Mouse (Mus musculus) spleen, adult 2 months (tissue): Measurements from ENCODE around the gene Tmcc2. TPM values are rescaled to one million over a fixed set of nuclear protein-coding genes. Genes with fewer than 3 reads are reported as not detected.

Experiments used
- DNase-seq, 2 experiments: peaks; one replicate each; pipeline versions ENCODE4 v3.0.0 to v3.0.0-alpha.2; 2012 to 2021; ENCODE audit warnings: low spot score in 2 of 2, low read depth in 1 of 2
- H3K27ac ChIP-seq: fragments of 200-500 bp; 2 replicates; pipeline ENCODE4 v1.5.1; 2012; ENCODE audit warnings: low read length, inconsistent platforms; ENCODE audit not compliant: insufficient read depth
- H3K27me3 ChIP-seq: fragments of 200-500 bp; 2 replicates; pipeline ENCODE4 v1.6.1; 2012; ENCODE audit warnings: mild to moderate bottlenecking, moderate library complexity, low read length, inconsistent platforms; ENCODE audit not compliant: control insufficient read depth, insufficient read depth
- H3K36me3 ChIP-seq: fragments of 200-500 bp; 2 replicates; pipeline ENCODE4 v1.6.1; 2012; ENCODE audit warnings: mild to moderate bottlenecking, low read length, inconsistent platforms; ENCODE audit not compliant: control insufficient read depth, insufficient read depth
- H3K4me1 ChIP-seq: fragments of 200-500 bp; 2 replicates; pipeline ENCODE4 v1.6.1; 2011; ENCODE audit warnings: inconsistent platforms; ENCODE audit not compliant: control insufficient read depth, insufficient read depth, insufficient read length
- H3K4me3 ChIP-seq: fragments of 200-500 bp; 2 replicates; pipeline ENCODE4 v1.5.1; 2011; ENCODE audit warnings: mild to moderate bottlenecking, inconsistent platforms; ENCODE audit not compliant: insufficient read depth, insufficient read length; ENCODE audit errors: extremely low read depth
- CTCF ChIP-seq: fragments of 200-500 bp; IDR thresholded peaks from 2 replicates; pipeline ENCODE4 v1.5.1; 2011; ENCODE audit warnings: mild to moderate bottlenecking, inconsistent platforms; ENCODE audit not compliant: insufficient read depth, insufficient read length, insufficient replicate concordance; ENCODE audit errors: extremely low read depth
- POLR2A ChIP-seq: fragments of 200-500 bp; IDR thresholded peaks from 2 replicates; pipeline ENCODE4 v1.6.1; 2011; ENCODE audit warnings: low read depth, low read length, inconsistent platforms
- WGBS: fragments of 180-500 bp; shearing (Covaris S2); methylation state at CpG from one replicate; pipeline ENCODE4 v1.1.7; 2018; 5-methylcytosine and 5-hydroxymethylcytosine counted together
- polyA plus RNA-seq: library from polyadenylated mRNA; depleted of rRNA; stranded (reverse); fragments of >200 nt; gene quantifications from 2 replicates; pipeline ENCODE4 v1.2.3, GENCODE M21; 2012

The Tmcc2 gene
- polyA plus RNA-seq, 1 experiment, result 244 TPM

DNA sequence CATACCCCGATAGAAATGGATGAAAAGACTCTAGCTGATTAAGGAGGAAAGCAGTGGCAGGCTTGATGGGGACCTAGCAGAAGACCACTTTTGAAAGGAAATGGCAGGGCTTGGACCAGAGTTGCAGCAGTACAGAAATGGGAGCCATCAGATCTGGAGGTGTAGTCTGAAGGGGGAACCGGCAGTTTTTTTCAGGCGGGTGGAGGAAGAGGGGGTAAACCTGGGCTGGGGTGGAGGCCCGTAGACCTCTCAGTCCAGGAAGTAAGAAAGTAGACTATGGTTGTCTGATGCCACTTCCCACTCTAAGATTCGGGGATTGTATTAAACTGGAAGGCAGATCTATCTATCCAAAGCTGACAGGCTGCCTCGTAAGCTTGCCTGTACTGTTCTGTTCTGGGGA lies 54.2 kb downstream of the Tmcc2 start:
- peaks cover 45% of the 10 kb centered on the region for H3K4me1 ChIP-seq
- H3K36me3 ChIP-seq, result peaks cover 6% of the 10 kb centered on the region
- H3K27ac ChIP-seq, result peak overlapping the region; percentile 71
- no peak overlapping the region for H3K4me3 ChIP-seq
- TF ChIP-seq CTCF, result no peak
- no peak for TF ChIP-seq POLR2A
- peak in 1 of 2 experiments; percentile 45 for DNase-seq
- 22% methylated on average over 6 of the region's 6 CpGs for WGBS
- H3K27me3 ChIP-seq, result no peaks in the 10 kb centered on the region

DNA sequence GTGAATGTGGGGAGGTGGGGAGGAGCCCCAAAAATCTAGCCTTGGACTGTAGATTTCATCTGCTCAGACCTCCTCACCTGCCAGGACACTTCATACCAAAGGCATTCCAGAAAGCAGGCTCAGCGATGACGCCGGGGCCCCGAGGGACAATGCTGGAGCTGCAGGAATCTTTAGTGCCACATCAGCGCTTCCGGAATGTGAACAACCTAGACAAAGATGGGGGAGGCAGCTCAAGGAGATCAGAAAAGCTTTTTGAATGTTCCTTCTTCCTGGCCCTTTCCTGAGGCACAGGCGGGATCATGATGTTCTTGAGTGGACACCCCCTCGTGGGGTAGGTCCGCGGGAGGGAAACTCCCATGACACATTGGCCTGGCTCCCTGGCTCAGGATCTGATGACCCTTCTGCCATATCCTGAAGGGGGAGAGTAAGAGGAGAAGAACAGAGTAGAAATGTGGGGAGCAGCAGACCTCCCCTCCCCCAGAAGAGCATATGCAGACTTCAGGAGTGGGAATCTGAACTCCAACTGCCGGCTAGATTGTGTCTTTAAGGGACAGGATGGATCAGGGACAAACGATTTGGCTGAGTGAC lies 55.6 kb downstream of the Tmcc2 start:
- Histone ChIP-seq H3K27ac (no peak overlapping the region), H3K4me3 (no peak overlapping the region), H3K27me3 (no peaks in the 10 kb centered on the region), H3K36me3 (peaks cover 15% of the 10 kb centered on the region), H3K4me1 (peaks cover 40% of the 10 kb centered on the region)
- TF ChIP-seq CTCF (no peak), POLR2A (no peak)
- WGBS, result 79% methylated on average over 12 of the region's 12 CpGs
- no peak for DNase-seq

GRCm38 (mm10) chr1:132334178-132334801 lies 56.8 kb downstream of the Tmcc2 start:
- DNase-seq, result no peak
- H3K27me3 ChIP-seq, result no peaks in the 10 kb centered on the region
- H3K36me3 ChIP-seq, result peaks cover 24% of the 10 kb centered on the region
- H3K4me1 ChIP-seq, result peaks cover 34% of the 10 kb centered on the region
- no peak overlapping the region for H3K4me3 ChIP-seq
- TF ChIP-seq CTCF (no peak), POLR2A (no peak)
- peak overlapping the region; percentile 37 for H3K27ac ChIP-seq
- 71% methylated on average over 6 of the region's 6 CpGs for WGBS

- Histone ChIP-seq H3K36me3 (peaks cover 26% of the 10 kb centered on the region), H3K27ac (peak overlapping the region; percentile 37), H3K4me1 (peaks cover 34% of the 10 kb centered on the region), H3K27me3 (no peaks in the 10 kb centered on the region), H3K4me3 (no peak overlapping the region)
- 85% methylated on average over 4 of the region's 4 CpGs for WGBS
- no peak for TF ChIP-seq POLR2A
- no peak for TF ChIP-seq CTCF
- no peak for DNase-seq
Measured at GRCm38 (mm10) chr1:132333675-132334141, 57.4 kb downstream of the Tmcc2 start.

GRCm38 (mm10) chr1:132333201-132333600 lies 57.9 kb downstream of the Tmcc2 start:
- Histone ChIP-seq H3K4me3 (no peak overlapping the region), H3K27ac (no peak overlapping the region), H3K27me3 (no peaks in the 10 kb centered on the region), H3K36me3 (peaks cover 27% of the 10 kb centered on the region), H3K4me1 (peaks cover 31% of the 10 kb centered on the region)
- no peak for DNase-seq
- TF ChIP-seq POLR2A (no peak), CTCF (no peak)
- 89% methylated on average over 2 of the region's 2 CpGs for WGBS

- WGBS, result 90% methylated on average over 17 of the region's 17 CpGs
Measured at GRCm38 (mm10) chr1:132331283-132331682, 59.8 kb downstream of the Tmcc2 start.

DNA sequence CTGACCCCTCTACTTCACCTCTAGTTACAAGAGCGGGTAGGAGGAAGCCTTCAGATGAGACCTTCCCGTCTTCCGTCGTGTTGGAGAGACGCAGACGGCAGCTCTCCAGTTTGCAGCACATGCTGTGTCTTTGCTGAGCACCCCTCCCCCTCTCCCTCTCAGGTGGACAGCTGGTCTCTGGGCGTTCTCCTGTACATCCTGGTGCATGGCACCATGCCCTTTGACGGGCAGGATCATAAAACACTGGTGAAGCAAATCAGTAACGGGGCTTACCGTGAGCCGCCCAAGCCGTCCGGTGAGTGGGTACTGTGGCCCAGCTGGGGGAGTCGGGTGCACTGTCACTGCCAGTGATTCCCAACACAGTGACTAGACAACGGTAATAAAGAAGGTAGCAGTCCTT lies 60.7 kb downstream of the Tmcc2 start:
- H3K4me3 ChIP-seq, result no peak overlapping the region
- H3K4me1 ChIP-seq, result peaks cover 14% of the 10 kb centered on the region; the same call in 1 of the 2 replicates
- 94% methylated on average over 15 of the region's 15 CpGs for WGBS
- TF ChIP-seq POLR2A (no peak), CTCF (no peak)
- DNase-seq, result no peak
- peaks cover 48% of the 10 kb centered on the region for H3K36me3 ChIP-seq
- H3K27me3 ChIP-seq, result no peaks in the 10 kb centered on the region
- no peak overlapping the region for H3K27ac ChIP-seq

More at GRCm38 (mm10) chr1:132331283-132331682, 59.8 kb downstream of the Tmcc2 start:
- H3K4me1 ChIP-seq, result peaks cover 14% of the 10 kb centered on the region; the same call in 1 of the 2 replicates
- no peak overlapping the region for H3K27ac ChIP-seq
- DNase-seq, result no peak
- H3K36me3 ChIP-seq, result peaks cover 43% of the 10 kb centered on the region
- H3K4me3 ChIP-seq, result no peak overlapping the region
- H3K27me3 ChIP-seq, result no peaks in the 10 kb centered on the region
- TF ChIP-seq CTCF (no peak), POLR2A (no peak)
